Mouse (Mus musculus) left cerebral cortex, postnatal 14 days (tissue): Measurements from ENCODE around the gene Nfe2l2. TPM values are rescaled to one million over a fixed set of nuclear protein-coding genes. Genes with fewer than 3 reads are reported as not detected.

Experiments
- DNase-seq, 2 experiments: peaks; one replicate each; pipeline ENCODE4 v3.0.0; 2021 to 2022; ENCODE audit warnings: low spot score in 2 of 2, mixed read lengths in 1 of 2
- intact Hi-C: fragments of 180-260 bp; cut with DNase I; formaldehyde crosslinking; loops from one replicate; pipeline ENCODE4 v1.15.1; 2025
- microRNA-seq, 2 experiments: library from miRNA; unstranded; fragments of <30 nt; microRNA quantifications; one replicate each; pipeline ENCODE4 v1.2.0; 2022
- total RNA-seq, 2 experiments: library from RNA; stranded (reverse); gene quantifications; 2 replicates each; pipeline ENCODE4 v1.2.3; 2021

Gene Nfe2l2
- total RNA-seq, 2 experiments from 2014 or later, result 10.3 to 13.0 TPM

DNA sequence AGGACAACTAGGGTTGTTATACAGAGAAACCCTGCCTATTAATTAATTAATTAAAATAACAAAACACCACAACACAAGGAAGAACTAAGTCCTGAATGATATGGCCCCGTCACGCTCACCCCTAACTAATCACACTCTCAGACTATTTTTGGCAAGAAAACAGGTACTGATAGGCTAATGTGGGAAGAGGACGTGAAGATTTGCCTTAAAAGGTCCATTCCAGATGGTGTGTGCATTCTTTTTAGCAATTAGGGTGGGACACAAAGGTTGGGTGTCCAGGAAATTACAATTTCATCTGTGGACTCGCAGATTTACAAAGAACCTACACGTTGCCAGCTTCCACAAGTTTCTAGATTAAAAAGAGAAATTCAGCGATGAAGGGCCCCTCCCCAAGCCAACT lies 72.4 kb downstream of the Nfe2l2 start:
- intact Hi-C loops, result no loop called here
- DNase-seq, result no peak

DNA sequence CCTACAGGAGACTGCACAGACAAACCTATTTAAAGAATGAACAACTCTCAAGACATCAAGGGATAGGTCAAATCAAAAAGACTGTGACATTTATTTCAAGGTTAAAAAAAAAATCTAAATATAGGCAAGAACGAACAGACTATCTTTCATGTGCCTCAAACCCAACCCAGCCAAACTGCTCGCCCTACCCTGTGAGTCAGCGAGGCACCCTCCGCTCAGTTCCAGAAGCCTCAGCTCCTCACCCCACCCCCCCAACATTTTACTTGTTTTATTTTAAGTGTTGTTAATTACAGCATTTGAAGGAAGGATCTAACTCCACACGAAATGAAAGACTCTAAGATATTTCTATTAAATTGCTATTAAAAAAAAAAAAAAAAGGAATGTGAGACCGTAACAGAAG lies 73.0 kb downstream of the Nfe2l2 start:
- DNase-seq, result no peak
- intact Hi-C loops, result no loop called here

DNA sequence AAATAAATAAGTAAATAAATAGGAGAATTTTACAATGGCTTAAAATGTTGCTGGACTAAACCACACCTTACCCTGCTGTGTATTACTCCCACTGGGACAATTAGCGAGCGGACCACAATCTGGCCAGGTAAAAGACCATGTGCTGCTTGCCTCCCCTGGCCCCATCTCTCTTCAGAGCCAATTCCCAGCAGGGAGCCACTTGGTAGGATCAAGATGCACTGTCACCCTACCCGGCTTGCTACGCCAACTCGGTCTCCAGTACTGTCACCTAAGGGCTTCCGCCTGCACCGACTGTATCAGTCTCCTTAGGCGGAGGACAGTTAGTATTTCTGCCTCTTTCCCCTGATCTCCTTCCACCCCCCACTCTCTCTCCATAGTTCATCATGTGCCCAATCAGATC lies 76.0 kb downstream of the Nfe2l2 start:
- intact Hi-C loops, result no loop called here

DNA sequence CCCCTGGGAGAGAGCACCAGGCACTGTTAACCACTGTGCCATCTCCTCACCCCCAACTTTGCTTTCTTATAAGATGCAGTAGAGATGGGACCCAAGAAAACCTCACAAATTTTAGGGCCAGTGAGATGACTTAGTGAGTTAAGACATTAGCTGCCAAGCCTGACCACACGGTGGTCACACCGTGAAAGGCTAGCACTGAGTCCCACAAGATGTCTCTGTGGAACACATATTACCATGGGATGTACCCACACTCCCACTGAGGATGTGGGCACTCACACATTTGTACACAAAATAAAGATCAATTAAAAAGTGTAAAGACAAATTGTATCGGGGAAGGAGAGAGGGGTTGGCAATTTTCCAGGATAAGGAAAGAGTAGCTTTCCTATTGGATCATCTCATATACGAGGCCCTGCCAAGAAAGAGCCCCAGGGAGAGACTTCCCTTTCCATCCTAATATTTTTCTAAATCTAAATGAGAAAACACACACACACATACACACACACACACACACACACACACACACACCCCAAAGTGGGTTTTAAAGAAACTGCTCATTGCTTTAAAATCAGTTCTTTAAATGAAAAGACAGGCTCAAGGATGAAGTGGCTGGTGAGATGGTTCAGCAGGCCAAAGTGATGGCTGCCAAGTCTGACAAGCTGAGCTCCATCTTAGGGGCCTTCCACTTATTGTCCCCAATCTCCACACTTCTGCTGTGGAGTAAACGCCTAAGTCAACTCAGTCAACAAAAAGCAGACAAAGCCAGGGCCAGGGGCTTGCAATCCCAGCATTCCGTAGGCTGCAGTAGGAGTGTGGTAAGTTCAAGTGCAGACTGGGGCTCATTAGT lies 77.6 kb downstream of the Nfe2l2 start:
- DNase-seq, result no peak
- intact Hi-C loops, result no loop called here

More for the DNA sequence above, 76.0 kb downstream of the Nfe2l2 start:
- no peak for DNase-seq

Small RNAs within 50 kb of the gene (microRNA-seq; reads per million reads assigned to microRNA genes)
- gene Gm24574, result 0 reads per million in 2 experiments

Other genes starting within 250 kb of the Nfe2l2 start
- 100 to 1,000 TPM; 263 to 314 TPM for gene Hnrnpa3, start 45.4 kb downstream of the Nfe2l2 start, total RNA-seq
- gene Agps, start 127.5 kb upstream of the Nfe2l2 start, total RNA-seq, result 10 to 100 TPM; 50.9 to 54.8 TPM
- 10 to 100 TPM; 10.1 to 11.5 TPM for gene Ttc30b, start 233.9 kb upstream of the Nfe2l2 start, total RNA-seq